Mouse (Mus musculus) megakaryocyte, adult 5-6 weeks (primary cell): ENCODE measurements around the gene Dcun1d1. TPM values are rescaled to one million over a fixed set of nuclear protein-coding genes. Genes with fewer than 3 reads are reported as not detected.

Experiments
- ATAC-seq: 2 replicates; pipeline ENCODE4 v1.8.0; 2016; ENCODE audit warnings: mild to moderate bottlenecking, inconsistent platforms; ENCODE audit not compliant: poor library complexity, severe bottlenecking
- total RNA-seq, 2 experiments: library from RNA; stranded (forward) in 1 of 2; stranded (reverse) in 1 of 2; fragments of 153-499, 151-499 nt in 1 of 2; fragments of 221-1000, 200-1000 nt in 1 of 2; gene quantifications; 2 replicates each; pipeline versions ENCODE4 v1.2.3 to v1.2.4; 2015 to 2017

Gene Dcun1d1
- total RNA-seq (2015) (131 and 137 TPM in 2 replicates), total RNA-seq (2017) (154 and 189 TPM in 2 replicates)

- no peak for ATAC-seq
Observed at GRCm38 (mm10) chr3:35937345-35937744, at the start of gene Dcun1d1. Gene Dcun1d1, minus strand, starts transcription at chr3:35937445.

GRCm38 (mm10) chr3:35986266-35986665 is 49.0 kb upstream of the Dcun1d1 start:
- no peak for ATAC-seq

- ATAC-seq = peak; percentile 94
Observed at GRCm38 (mm10) chr3:35973551-35973950, 36.3 kb upstream of the Dcun1d1 start.

GRCm38 (mm10) chr3:35972985-35973384 is 35.7 kb upstream of the Dcun1d1 start:
- peak; percentile 89 for ATAC-seq

GRCm38 (mm10) chr3:35971149-35971548 is 33.9 kb upstream of the Dcun1d1 start:
- ATAC-seq = no peak

GRCm38 (mm10) chr3:35970441-35970840 is 33.2 kb upstream of the Dcun1d1 start:
- no peak for ATAC-seq

DNA sequence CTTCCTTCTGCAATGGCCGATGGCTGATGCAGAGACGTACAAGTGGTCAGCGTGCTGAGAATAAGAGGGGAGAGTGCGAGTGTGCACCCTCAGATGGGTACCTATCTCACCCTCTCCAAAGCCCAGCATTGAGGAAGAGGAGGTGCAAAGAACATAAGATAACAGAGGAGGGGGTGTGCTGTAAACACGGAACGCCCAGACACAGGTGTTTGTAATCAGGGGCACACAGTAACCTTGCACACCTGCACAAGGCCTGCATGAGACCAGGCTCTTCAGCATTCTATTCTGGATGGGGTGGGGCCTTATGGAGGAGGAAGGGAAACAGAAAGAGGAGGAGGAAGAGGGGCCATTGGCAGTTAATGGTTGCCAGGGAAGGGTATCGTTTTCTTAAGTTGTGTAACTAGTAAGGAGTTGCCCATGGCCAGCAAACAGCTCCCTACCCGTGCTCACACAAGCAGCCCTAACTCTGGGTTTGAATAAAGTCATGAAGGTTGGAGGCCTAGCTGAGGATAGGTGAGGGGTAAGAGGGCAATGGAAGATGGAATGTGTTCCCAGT is 30.2 kb upstream of the Dcun1d1 start:
- peak; percentile 74 for ATAC-seq

GRCm38 (mm10) chr3:35966493-35966892 is 29.2 kb upstream of the Dcun1d1 start:
- peak; percentile 83 for ATAC-seq

DNA sequence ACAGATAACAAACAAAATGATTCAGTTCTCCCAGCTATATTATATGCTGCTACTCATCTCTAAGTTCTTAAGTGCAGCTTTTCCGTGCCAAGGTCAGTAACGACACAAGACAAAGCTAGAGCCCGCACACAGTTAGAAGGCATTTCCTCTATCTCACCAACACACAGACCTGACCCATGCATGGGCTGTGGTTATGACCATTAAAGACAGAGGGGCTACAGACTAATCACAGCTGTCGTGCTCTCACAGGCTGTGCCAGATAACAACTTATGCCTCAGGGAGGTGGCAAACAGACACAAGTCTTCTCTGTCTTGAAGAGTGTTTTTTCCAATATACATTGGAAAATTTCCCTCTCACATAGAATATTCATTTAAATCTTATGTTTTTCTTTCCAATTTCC is 27.7 kb upstream of the Dcun1d1 start:
- no peak for ATAC-seq

- ATAC-seq = no peak
Observed at GRCm38 (mm10) chr3:35963921-35964320, 26.7 kb upstream of the Dcun1d1 start.

DNA sequence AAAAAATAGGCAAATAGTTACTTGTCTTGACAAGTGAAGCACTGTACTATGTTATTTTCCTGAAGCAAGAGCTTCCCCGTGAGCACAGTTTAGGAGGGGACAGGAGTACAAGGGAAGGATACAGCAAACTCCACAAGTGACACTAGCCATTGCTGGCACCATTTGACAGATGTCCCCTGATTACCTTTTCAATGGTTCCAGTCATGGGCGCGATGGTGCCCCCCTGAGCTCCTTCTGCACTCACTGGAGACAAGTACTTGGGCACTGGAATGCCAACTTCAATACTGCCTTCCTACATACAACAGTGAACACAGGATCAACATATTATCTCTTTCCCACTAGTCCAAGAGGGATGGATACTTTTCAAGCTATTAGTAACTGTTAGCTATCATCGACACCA is 26.2 kb upstream of the Dcun1d1 start:
- no peak for ATAC-seq

GRCm38 (mm10) chr3:35962967-35963366 is 25.7 kb upstream of the Dcun1d1 start:
- no peak for ATAC-seq

GRCm38 (mm10) chr3:35957230-35957629 is 20.0 kb upstream of the Dcun1d1 start:
- no peak for ATAC-seq

- ATAC-seq = no peak
Observed at GRCm38 (mm10) chr3:35954901-35955575, 17.8 kb upstream of the Dcun1d1 start.

DNA sequence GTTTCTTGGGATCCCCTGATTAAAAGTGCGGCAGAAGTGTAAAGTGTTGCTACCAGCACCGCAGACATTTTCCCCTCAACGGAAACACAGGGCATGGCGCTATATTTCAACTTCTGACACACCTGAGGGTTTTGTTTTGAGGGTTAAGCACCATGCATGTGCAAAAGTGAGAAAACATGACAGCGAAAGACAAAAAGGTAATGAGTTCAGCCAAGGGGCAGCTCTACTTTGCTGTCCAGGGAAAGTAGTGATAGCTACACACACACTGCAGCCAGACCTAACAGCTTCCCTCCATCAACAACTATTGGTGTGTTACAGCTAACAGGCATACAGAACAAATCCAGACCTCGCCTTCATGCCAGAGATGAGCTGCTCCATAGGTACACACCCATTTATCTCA is 16.6 kb upstream of the Dcun1d1 start:
- ATAC-seq = no peak

GRCm38 (mm10) chr3:35953184-35953583 is 15.9 kb upstream of the Dcun1d1 start:
- ATAC-seq = no peak

- peak; percentile 84 for ATAC-seq
Observed at GRCm38 (mm10) chr3:35948197-35948596, 11.0 kb upstream of the Dcun1d1 start.

GRCm38 (mm10) chr3:35940520-35941135 is 3.4 kb upstream of the Dcun1d1 start:
- peak; percentile 75 for ATAC-seq

DNA sequence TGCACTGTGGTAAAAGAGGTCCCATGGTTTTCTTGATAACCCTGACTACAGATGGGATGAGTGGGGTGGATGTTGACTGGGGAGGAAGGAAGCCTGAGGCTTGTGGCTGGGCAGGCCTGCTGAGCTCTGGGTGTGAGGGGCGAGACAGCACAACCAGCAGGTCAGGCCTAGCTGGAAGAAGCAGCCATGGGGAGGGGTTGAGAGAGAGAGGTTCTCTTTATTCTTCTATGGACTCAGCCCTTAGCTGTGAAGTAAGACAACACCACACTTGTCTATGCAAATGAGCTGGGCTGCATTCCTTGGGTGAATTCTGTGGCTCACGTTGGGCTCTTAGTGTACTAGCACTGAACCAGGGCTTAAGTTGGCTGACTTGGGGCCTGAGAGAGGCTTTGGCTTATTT is 2.8 kb upstream of the Dcun1d1 start:
- ATAC-seq = peak; percentile 51

- ATAC-seq = peak; percentile 57
Observed at GRCm38 (mm10) chr3:35933405-35933777, 3.9 kb downstream of the Dcun1d1 start.

GRCm38 (mm10) chr3:35932735-35933404 is 4.4 kb downstream of the Dcun1d1 start:
- peak; percentile 71 for ATAC-seq
